Mouse (Mus musculus) adrenal gland, adult 10 weeks (tissue): ENCODE results near the gene Sf3a1. TPM values are rescaled to one million over a fixed set of nuclear protein-coding genes. Genes with fewer than 3 reads are reported as not detected.

Experiments
- polyA plus RNA-seq: library from polyadenylated mRNA; stranded (reverse); fragments of 350-450 nt; fragmentation: Illumina TruSeq; extraction: RNeasy Lipid Tissue Mini Kit (QIAGEN cat#74804); gene quantifications from one replicate; pipeline ENCODE4 v1.2.3, GENCODE M21; 2014; ENCODE audit warnings: low read depth, low replicate concordance

Gene Sf3a1
- polyA plus RNA-seq, result 17.6 TPM

DNA sequence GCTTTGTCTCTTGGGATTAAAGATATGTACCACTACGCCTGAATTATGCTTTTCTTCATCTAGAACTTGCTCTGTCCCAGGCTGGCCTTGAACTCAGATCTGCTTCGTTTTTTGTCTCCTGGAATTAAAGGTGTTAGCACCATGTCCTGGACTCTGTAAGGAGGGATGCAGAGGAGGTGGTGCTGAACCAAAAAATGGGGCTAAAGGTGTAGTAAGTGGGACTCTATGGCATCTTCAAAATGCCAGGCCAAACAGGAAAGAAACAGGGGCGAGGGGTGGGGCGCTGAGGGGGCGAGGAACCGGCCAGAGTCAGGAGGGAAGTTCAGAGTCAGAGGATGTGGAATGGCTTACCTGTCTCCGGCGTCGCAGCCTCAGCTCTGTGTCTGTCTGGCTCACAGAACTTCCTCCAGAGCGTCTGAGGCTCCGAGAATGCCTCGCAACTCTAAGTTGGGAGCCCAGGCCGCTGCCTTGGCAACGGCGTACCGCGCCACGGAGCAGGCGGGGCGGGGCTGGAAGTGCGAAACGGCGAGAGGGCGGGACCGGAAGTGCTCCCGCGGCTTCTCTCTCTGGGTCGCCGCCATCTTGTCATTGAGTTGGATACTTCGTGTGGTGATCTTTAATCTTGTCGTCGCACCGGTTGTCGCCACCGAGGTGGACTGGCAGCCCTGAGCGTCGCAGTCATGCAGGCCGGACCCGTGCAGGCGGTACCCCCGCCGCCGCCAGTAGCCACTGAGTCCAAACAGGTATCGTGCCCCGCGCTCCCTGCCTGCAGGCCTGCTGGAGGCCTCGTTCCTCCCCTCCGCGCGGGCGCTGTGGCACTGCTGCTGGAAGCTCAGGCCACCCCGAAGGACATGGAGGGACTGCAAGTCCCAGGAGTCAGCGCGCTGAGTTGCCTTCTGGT lies at the start of gene Sf3a1, which contains the start of gene Ccdc157:
Gene Sf3a1, plus strand, starts transcription at position 543 of the 901 bp plus-strand sequence.
Gene Ccdc157, minus strand, starts transcription at position 486 of the 901 bp plus-strand sequence.

DNA sequence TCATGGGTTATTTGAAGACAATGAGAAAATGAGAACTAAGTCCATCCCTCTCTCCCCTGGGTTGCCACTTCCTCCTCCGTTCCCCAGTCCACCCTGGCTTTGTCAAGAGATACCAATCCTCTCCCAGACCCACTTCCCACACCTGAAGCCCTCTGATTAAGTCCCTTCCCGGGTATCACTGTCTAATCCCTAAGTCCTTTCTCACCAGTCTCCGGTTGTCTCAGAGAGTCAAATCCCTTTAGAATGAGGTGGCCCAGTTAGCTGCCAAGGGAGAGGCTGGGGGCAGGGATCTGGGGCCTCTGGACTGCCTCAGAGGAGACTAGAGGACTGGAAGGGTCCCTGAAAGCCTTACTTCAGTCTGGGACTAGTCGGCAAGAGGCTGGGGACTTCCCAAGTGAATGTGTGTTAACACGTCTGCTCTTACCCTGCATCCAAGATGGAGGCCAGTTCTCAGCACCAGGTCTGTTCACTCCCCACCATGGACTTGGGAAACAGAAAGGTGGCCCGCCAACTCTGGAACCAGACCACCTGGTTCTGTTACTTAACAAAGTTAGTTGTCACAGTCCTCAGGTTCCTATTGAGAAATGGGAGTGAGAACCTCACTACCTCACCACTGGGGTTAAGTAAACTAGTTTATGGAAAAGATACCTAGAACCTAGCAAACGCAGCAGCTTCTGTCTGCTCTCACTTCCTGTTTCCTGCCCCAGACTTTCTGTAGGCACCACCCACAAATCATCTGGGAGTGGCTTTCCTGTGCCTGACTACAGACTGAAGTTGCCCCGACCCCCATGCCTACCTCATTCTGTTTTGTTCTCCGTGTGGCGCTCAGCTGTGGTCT lies 37.2 kb upstream of the Sf3a1 start, which contains the start of gene Sec14l2:
Gene Sec14l2, minus strand, starts transcription at position 674 of the 838 bp plus-strand sequence.

DNA sequence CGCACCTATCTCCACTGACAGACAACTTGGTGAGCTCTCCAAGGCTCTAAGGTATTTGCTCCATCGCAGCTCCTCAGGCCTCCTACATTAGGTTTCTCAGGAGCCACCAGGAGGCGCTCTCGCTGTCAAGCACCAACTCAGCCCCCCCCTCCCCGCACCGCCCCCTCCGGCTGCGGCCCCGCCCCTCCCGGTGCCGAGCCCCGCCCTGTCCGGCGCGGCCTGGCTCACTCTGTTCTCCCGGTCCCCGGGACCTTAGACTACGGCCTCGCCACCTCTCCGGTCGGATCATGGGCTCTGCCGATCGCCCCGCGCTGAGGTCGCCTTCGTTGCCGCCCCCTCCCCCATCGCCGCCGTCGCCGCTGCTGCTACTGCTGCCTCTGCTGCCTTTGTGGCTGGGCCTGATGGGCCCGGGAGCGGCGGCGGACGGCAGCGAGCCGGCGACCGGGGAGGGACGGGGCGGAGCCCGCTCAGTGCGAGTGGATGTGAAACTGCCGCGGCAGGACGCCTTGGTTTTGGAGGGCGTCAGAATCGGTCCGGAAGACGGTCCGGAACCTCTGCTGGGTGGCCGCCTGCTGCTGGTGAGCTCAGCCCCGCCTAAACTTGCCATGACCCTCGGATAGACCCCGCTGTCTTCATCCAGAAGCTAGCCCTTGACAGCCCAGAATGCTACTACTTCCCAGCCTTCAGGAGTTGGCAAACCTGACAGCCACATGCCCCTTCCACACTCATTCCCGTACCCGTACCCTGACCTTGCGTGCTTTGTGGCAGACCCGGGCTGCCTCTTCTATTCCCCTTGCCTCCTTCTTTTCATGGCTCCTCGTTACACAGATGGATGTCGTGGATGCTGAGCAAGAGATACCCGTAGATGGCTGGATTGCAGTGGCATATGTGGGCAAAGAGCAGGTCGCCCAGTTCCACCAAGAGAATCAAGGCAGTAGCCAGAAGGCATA lies 24.9 kb upstream of the Sf3a1 start, which contains the start of gene Rnf215:
Gene Rnf215, plus strand, starts transcription at position 217 of the 950 bp plus-strand sequence.

DNA sequence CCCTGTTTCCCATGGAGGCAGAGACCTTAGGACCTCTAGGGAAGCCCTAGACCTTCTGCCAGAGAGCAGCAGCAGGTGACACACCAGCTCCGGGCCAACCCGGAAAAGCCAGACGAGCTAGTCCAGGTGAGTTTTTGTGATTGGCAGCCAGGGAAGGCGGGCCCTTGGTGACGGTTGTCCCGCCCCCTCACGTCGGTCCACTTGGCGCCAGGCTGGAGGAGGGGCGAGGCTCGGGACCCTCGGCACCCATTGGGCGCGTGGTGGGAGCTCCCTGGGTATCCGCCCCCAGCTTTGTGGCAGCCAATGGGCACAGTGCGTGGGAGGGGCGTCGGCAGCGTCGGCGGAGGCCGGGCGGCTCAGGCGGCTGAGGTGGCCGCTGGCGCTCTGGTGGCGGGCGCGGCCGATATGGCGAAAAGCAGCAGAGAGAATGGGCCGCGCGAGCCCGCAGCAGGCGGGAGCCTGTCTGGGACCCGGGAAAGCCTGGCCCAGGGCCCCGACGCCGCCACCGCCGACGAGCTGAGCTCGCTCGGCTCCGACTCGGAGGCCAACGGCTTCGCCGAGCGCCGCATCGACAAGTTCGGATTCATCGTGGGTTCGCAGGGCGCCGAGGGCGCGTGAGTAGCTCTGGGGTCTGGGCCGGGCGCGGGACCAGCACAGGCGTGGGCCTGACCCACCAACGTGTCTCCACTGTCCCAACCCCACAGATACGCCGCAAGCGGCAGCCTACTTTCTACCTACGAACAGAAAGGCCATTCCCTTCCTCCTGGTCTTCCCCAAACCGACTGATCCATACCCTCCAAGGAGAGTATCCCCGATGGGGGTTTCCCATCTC lies 26.6 kb downstream of the Sf3a1 start, which contains the start of gene Tbc1d10a:
Gene Tbc1d10a, plus strand, starts transcription at position 304 of the 832 bp plus-strand sequence.

DNA sequence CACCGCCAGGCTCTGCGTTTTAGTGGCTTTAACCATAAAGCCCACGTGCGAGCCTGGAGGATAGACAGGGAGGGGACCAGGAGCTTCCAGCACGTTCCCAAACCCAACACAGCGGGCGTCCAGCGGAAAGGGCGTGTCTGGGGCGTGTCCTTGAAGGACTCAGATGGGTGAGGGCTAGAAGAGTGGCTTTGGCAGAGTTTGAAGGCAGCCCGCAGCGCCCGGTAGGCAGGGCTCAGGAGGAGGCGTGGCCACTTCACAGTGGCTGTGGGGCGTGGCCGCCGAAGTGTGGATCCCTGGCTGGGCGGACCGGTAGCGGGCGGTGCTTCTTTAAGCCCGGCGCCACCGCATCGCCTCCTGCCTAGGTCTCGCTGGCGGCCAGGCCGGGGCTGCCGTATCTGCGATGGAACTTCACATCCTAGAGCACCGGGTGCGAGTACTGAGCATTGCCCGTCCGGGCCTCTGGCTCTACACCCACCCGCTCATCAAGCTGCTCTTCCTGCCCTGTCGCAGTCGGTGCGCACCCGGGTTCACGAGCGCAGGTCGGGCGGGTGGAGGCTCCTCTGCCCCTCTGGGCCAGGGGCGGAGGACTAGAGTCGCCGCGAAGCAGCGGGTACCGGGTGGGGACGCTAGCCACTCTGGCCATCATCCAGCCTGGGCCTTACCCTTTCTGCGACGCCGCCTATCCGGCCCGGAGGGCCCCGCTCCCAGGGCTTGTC lies 57.9 kb downstream of the Sf3a1 start, which contains the start of gene Castor1:
Gene Castor1, plus strand, starts transcription at position 312 of the 716 bp plus-strand sequence.

Other genes starting within 250 kb of the Sf3a1 start
- not detected for gene Slc35e4, start 245.7 kb upstream of the Sf3a1 start, polyA plus RNA-seq
- gene Tcn2, start 228.2 kb upstream of the Sf3a1 start, polyA plus RNA-seq, result 8.5 TPM
- gene Pes1, start 196.4 kb upstream of the Sf3a1 start, polyA plus RNA-seq, result 20.8 TPM
- gene 4930556J24Rik, start 183.6 kb upstream of the Sf3a1 start, polyA plus RNA-seq, result not detected
- not detected for gene Gal3st1, start 176.7 kb upstream of the Sf3a1 start, polyA plus RNA-seq
- gene Sec14l4, start 128.9 kb upstream of the Sf3a1 start, polyA plus RNA-seq, result 0.47 TPM
- gene Sec14l3, start 95.5 kb upstream of the Sf3a1 start, polyA plus RNA-seq, result not detected
- gene Mtfp1, start 64.9 kb upstream of the Sf3a1 start, polyA plus RNA-seq, result 6.5 TPM
- gene Sec14l2, start 36.9 kb upstream of the Sf3a1 start, polyA plus RNA-seq, result 0.82 TPM
- gene Rnf215, start 25.1 kb upstream of the Sf3a1 start, polyA plus RNA-seq, result 4.8 TPM
- 4.5 TPM for gene Ccdc157, start 57 bp upstream of the Sf3a1 start, polyA plus RNA-seq
- not detected for gene Tbc1d10a, start 26.4 kb downstream of the Sf3a1 start, polyA plus RNA-seq
- gene Castor1, start 57.9 kb downstream of the Sf3a1 start, polyA plus RNA-seq, result not detected
- gene Osm, start 76.1 kb downstream of the Sf3a1 start, polyA plus RNA-seq, result not detected
- gene Lif, start 97.2 kb downstream of the Sf3a1 start, polyA plus RNA-seq, result not detected